Mouse (Mus musculus) adrenal gland, adult 2 months (tissue): ENCODE measurements around the gene Epb41l4b. TPM values are rescaled to one million over a fixed set of nuclear protein-coding genes. Genes with fewer than 3 reads are reported as not detected.
A peak's percentile ranks its signal among the peaks of the same experiment; 100 is the strongest.

ENCODE experiments used
- DNase-seq: peaks from one replicate; pipeline ENCODE4 v3.0.0; 2021
- polyA plus RNA-seq: library from polyadenylated mRNA; depleted of rRNA; stranded (reverse); fragments of >200 nt; gene quantifications from 2 replicates; pipeline ENCODE4 v1.2.3, GENCODE M21; 2012
- total RNA-seq, 2 experiments: library from RNA; stranded (reverse); gene quantifications; 2 replicates each; pipeline ENCODE4 v1.2.3; 2021

The Epb41l4b gene
- total and polyA plus RNA-seq, 3 experiments, result 0.42 to 3.8 (median 2.2) TPM

DNA sequence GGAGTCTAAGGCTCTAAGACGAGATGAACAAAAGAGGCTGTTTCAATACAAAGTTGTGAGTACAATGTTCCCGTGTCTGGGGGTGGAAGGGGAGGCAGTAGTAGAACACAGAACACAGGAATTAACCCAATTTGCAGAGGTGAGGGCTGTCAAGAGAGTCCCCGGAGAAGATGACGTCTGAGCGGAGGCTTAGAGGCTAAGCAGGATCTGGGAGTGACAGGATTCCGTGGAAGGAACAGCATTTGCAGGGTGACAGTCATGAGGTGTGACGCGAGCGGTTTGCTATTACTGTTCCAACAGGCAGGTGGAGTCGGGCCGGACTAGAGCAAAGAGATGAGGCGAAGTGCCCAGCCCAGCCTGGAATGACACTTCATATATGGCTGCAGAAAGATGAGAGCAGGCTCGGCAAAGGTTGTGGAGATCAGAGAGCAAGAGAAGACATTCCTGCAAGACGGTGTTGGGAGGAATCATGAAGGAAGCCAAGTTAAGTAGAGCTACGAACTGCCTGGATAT lies 82.9 kb downstream of the Epb41l4b start:
- no peak for DNase-seq

DNA sequence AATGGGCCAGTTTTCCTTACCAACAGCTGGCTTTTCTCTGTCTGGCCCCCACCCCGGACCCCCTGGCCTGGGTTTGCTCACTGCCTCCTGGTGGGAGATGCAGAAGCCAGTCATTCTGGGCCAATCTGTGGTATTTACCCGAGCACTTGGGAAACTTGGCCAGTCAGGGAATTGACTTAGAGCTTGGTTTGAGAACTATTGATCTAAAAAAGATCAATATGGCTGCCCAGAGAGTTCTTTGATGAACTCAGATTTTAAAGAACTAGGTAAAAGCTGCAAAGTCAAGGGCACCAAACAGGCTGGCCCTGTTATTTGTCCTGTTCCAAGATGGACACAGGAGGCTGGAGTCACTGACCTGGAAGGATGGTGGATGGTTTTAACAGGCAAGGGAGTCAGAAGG lies 84.6 kb downstream of the Epb41l4b start:
- no peak for DNase-seq

DNA sequence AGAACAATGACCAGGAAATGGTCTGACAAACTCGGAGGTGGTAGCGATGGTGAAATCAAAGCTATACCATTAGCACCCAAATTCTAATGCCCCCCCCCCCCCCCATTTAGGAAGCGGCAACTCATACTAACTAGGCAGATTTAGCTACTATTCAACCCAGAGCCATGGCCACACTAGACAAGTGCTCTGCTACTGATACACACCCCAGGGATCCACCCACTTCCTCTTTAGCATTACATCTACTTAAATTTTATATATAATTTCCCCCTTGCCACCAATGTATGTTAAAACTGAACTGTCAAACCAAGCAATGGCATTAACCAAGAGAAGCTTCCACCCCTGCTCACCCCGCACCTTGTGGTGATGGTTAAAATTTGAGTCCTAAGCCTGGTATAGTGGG lies 85.6 kb downstream of the Epb41l4b start:
- DNase-seq, result no peak

DNA sequence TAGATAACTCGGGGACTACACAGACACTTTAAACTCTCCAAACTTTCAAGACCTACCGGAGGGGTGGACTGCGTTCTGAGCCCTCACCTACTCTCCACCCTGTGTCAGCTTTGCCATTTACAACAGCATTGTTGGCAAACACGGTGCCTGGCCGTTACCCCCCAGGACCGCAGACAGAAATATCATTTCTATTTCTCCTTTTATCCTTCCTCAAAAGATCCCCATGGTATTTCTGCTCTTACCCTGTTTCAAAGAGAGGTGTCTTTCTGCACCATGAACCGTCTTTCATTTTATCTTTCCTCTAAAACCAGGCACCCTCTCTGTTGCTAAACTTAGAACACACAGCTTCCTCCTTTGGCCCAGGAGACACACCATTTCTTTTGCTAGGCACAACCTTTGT lies 87.6 kb downstream of the Epb41l4b start:
- DNase-seq, result no peak

DNA sequence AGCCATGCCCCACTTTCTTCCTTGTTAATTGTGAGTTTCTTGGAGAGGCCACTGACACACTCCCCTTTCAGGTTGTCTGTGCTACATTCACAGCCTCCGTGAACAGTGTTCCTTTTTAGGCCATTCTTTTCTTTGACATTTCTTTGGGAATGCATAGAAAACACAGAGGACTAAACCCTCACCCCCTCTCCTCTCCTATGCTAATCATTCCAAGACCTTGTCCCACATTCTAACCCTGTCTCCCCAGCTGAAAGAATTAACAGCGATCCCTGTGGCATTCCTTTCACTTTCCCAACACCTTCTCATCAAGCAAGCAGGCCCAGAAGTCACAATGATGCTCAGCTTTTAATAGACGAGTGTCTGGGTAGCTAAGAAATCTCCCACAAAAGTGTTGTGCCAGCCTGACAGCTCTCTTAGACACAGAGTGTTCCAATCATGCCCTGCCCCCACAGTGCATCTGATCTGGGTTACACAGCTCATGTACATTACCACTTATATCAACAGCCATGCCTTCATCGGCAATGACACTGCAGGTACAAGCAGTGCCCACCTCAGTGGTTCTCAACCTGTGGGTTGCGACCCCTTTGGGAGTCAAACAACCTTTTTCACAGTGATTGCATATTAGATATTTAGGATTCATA lies 93.8 kb downstream of the Epb41l4b start:
- no peak for DNase-seq

DNA sequence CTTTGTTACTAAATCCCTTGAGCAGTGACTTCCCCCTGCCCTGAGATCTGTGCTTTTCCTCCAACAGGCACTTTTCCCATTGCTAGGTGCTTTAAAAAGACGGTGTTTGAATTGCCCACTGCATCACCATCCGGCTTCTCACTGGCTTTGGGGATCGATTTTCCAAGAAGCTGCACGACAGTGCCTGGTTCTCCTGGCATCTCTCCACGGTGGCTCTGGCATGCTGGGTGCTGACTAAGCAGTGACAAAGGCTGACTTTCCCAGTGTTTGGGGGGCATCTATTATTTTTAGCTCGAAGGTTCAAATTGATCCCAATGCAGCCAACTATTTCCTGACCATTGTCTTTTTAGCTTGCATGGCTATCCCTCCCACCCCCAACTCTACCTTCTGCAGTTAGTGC lies 94.7 kb downstream of the Epb41l4b start:
- DNase-seq, result peak; percentile 17

DNA sequence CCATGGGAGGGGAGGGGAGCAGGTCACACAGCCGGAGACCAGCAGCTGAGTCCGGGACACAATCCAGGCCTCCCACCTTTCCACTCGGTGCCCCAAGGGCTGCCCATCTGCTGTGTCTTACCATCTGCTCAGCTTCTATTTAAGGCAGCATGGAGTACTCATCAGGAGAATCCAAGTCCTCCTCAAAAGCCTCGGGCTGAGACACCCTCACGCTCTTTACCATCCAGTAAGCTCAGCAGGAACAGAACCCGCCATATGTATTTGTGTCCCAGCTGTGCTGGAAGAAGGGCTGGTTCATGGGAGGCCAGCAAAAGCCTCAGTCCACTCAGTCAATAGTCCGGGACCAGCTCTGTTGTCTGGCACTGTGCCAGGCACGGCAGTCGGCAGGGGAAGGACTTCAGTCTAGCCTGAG lies 97.1 kb downstream of the Epb41l4b start:
- no peak for DNase-seq

DNA sequence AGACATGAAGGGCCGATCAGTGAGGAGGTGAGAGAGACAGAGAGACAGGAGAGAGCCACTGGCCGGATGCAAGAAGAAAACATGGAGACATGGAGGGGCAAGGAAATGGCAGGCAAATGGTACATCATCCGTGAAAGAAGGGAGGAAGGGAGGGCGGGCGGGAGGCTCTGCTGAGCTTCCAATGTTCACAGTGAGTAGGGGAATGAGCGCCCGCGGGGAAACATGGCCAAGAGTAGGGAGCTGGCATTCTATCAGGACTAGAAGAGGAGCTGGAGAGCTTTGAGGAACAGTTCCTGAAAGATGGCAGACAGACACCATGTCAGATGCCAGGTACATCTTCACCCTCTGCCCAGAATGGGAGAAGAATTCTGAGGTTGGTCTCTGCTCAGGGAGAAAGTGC lies 99.6 kb downstream of the Epb41l4b start:
- no peak for DNase-seq

DNA sequence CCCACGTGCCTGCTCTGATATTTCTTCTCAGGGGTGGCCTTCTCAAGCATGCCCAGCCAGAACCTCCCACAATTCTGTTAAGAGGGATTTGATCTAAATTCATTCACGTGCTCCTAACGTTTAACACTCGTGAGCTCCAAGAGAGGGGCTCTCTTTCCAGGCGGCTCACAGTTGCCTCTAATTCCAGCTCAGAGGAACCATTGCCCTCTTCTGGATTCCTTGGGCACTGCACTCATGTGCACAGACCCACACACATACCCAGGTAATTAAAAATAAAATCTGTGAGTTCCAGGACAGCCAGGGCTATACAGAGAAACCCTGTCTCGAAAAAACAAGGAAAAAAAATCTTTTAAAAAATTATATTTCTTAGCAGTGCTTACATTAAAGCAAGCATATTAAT lies 101.6 kb downstream of the Epb41l4b start:
- no peak for DNase-seq

DNA sequence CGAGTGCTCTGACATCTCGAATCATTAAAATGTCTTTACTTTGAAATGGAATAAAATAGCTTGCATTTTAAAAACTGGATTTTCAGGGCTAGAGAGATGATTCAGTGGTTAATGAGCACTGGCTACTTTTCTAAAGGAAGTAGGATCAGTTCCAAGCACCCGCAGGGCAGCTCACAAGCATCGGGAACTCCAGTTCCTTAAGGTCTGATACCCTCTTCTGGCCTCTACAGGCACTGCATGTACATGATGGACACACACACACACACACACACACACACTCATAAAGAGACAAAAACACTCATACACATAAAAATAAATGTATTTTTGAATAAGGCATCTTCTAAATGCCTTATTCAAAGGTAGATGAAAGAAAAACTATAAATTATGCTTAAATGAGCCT lies 102.0 kb downstream of the Epb41l4b start:
- no peak for DNase-seq

DNA sequence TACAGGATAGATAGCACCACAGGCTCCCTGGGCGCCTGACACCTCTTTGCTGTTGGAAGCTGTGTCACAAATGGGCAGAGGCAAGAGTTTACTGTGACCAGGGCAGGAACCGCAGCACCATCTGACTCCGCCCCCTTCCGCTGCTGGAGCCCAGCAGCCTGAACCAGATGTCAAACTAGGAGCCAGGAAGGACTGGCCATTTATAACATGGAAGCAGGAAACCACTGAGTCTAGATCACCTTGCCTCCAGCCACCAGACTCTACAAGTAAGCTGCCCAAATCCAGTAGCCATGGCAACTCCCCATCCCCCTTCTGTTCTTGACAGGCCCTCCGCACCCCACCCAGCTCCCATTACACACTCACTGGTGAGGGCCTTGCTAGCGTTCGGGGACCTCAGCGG lies 102.8 kb downstream of the Epb41l4b start:
- DNase-seq, result no peak

DNA sequence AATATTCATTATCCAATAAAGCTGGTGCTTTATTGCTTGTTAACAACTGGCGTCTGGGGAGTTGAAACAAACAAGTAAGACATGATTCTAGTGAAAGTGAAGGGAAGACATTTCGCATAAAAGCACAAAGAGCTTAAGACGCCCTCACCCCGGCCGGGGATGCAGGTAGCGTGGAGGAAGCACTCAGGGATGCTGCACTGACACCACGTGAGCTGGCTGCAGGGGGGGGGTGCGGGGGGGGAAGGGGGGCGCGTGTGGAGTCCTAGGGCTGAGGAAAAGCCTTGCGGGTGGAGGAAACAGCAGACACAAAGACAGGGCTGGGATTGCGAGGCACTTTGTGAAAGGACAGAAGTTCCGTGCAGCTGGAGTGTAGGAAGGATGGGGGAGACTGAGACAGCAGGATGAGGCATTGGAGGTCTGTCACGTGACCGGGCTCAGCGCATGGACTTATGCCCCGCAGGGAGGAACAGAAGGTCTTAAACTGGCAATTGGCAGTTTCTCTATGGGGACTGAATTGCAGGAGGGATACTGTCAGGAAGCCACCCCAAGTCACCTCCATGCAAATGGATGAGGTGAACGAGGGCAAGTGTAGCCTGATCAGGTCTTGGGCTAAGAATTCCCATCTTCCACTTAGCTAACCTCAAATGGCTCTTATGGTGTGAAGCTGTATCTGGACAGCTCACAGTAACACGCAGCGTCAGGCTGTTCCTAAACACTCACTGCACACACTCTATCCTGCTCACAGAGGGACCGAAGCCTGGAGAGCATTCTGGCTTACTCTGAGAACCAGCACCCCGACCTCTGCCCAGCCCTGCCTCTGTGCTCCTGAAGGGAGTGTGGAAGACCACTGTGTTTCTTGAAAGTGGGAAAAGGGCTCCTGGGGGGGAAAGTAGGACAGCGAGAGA lies 103.9 kb downstream of the Epb41l4b start:
- DNase-seq, result no peak

DNA sequence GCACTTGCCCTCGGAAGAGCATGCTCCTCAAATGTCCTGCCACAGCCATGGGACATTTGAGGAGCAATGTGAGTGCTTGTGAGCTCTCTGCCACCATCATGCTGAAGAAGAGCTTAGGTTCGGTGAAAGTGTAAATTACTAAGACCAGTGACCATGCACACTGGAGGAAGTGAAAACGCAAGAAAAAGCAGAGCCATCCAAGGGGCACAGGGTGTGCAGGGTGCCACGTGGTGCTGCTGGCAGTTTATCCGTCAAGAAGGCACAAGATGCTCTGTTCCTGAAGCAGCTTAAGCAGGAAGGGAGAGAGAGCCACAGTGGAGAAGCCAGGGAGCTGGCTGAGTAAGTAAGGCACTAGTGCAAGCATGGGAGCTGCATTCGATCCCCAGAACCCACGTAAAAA lies 105.7 kb downstream of the Epb41l4b start:
- no peak for DNase-seq

DNA sequence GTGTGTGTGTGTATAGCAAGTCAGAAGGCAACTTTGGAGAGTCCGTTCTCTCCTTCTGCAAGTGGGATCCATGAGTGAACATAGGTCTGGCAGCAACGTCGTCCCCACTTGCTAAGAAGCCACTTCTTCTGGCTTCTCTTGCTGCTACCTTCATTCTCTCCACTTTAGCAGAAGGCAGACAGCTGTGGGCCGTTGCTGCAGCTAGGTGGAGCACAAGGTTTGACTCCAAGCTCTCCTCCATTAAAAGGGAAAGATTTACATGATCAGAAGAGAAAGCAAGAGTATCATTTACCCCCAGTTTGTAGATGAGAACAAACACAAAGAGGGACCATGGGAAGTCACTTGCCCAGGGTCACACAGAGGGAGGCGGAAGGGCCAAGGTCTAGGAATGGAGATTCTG lies 109.1 kb downstream of the Epb41l4b start:
- DNase-seq, result no peak

DNA sequence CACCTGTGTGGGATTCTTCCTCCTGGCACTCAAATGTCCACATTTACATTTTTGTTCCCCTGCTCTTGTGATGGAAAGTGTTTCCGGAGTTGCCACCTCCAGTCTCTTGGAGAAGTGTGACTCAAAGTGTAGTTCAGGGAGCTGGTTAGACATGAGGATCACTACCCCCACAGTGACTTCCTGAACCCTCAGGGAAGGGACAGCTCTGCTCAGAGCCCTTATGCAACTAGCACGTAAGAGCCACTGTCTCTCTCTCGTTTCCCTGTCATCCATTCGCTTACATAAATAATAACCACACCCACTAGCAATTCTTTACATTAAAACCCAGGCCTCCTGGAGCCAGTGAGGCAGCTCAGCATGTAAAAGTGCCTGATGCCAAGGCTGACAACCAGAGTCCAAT lies 111.8 kb downstream of the Epb41l4b start:
- no peak for DNase-seq

DNA sequence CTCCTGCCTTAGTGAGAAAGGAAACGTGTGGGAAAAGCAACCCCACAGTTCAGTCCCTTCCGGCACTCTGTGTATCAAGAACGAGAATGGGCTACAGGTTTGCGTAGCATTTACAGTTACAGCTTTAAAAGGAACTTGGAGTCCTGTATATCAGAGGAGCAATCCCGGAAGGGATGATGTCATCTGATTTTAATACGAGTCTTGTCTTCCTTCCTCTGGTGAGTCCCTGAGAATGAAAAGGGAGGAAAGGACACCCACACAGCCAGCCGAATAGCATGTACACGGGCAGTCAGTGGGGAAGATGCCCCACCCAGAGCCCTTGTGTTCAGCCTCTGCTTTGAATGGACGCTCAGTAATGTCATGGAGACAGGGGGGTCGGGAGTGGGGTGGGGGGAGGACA lies 115.3 kb downstream of the Epb41l4b start:
- DNase-seq, result no peak

DNA sequence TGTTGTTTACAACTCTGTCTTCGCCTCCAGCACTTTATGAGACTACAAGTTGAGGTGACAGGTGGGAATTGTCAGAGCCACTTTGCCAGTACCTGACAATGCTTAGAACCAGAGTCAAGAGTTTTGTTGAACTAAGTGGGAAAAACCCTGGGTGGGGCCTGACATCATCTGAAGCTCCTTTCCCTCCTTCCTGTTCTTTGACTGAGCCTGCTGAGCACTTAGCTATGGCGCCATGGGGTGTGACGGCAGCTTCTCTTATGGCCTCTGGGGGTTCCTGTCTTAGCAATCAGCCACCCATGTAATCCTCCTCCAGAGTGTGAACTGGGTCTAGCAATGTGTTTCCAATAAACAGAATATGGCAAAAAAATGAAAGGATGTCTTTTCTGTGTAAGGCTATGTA lies 119.7 kb downstream of the Epb41l4b start:
- DNase-seq, result no peak

DNA sequence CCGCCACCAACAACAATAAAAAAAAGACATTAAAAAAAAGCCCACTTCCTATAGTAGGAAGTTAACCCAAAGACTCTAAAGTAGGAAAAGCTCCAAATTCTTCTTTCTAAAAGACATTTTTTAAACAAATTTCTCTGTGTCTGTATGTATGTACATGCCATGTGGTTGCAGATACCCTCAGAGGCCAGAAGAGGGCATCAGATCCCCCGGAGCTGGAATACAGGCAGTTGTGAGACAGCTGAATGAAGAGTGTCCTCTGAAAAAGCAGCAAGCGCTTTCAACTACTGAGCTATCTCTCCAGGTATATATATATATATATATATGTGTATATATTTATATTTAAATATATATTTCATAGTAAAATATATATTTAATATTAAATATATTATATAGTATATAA lies 121.9 kb downstream of the Epb41l4b start:
- no peak for DNase-seq

DNA sequence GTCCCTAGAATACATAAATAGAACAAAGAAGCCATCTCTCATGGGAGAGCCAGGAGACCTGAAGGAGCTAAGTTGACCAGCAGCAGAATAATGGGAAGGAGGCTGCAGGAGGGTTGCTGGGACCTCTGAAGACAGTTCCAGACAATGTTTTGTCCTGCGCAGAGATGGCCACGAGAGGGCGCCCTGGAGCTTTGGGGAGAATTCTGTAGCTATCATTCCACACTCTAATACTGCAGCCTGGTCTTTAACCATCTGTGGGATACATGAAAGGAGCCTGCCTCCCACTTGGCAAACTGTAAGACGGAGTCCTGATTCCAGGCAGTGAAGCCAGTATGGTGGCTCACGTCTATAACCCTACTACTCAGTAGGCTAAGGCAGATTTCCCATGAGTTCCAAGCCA lies 126.0 kb downstream of the Epb41l4b start:
- peak; percentile 67 for DNase-seq

DNA sequence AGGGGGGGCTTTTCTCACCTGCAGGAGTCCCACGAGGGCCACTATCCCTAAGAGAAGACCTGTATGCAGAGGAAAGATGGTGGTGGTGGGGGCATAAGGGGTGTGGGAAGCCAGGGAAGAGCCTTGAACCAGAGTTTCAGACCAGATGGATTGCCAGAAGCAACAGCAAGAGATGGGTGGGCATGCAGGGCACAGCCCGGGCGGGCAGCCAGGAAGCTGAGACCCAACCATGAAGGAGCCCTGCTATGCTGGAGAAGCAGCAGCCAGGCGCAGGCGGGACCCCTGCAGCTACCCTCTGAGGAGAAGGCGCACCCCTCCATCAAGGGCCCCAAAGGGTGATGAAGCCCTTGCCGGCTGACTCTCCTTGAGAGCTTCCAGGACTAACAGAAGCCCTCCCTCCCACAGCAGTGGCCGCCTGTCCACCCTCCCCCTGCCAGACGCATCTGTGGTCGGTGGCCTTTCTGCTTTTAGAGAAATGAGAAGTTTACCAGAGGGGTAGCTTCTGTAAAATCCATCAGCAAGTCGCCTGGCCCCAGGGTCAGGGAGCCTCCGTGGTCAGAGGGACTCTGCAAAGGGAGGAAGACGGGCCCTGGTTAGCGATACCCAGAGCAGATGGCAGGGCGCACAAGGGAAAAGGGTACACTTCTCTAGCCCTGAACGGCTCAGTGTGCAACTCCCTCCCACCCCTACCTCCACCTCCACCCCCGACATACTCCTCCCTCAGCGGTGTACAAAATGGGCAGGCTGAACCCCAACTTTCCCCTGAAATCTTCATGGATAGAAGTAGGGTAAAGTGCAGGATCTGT lies 126.7 kb downstream of the Epb41l4b start:
- no peak for DNase-seq

DNA sequence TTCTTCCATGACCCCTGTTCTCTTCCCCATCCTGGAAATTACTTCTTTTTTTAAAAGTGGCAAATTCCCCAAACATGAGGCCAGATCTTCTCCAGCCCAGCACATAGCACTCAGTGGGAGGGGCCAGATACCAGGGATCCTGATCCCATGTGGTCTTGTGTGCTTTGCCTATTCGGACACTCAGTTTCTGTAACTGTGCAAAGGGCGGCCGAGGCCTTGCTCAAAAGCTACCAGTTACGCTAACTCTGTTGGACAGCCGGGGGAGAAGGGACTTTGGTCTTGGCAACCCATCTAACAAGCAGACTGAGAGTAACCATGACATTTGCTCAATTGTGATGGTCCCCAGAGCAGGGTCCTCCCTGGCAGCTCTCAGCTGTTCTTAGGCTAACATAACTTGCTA lies 128.2 kb downstream of the Epb41l4b start:
- DNase-seq, result no peak

DNA sequence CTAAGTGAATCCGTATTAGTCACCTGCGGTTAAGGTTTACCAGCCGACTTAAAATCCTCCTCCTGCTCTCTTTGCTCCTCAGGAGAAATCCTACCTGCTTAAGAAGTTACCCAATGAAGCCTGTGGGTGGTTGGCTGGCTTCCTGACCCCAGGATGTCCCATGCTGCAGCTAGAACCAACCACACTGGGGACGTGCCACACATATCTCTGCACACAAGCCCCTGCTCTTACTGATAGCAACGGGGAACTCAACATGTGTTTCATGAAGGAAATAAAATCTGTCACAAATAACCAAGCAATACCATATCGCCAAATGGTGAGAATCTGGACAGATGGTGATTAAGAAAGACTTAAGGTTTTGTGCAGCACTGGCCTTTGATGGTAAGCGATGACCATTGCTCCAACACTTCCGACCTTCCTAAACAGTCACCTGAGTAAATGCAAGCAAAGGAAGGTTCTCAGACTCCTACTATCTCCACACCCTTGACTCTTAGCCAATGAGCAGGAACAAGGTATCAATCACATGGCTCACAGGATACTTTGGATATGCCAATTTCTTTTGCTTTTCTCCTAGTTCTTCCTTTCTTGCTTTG lies 131.7 kb downstream of the Epb41l4b start:
- DNase-seq, result no peak
